In the genomic region with DNA sequence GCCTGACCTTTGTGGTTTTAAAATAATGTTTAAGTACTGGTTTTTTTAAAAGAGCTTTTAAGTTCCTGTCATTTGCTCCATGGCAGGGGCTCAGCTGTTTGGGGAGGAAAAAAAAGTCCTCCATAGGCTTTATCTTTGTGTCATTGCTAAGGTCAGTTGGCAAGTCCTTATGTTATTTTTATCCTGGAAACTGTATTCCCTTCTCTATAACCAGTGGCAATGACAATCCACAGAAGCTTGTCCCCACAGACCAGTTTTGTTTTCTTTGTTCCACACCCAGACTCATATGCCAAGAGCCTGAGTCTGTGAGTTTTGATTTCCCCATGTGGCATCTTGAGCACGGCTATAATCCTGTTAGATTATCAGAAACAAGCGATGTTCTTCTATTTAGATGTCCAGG, we compare ENCODE assay signal across 22 mouse cellular contexts. TPM values are rescaled to one million over a fixed set of nuclear protein-coding genes. Genes with fewer than 3 reads are reported as not detected.
DNase-seq lines count a peak whose midpoint lies in the region; ATAC-seq and TF ChIP-seq lines count a peak whose summit lies in the region.
"Had no signal": no experiment of that assay in that cellular context is flagged by ENCODE, and none has a peak within 500 bp of the region (broad histone marks: within the 10 kb centered on the region; RNA-seq: fewer than 3 reads in every experiment).

No protein-coding gene starts in this region.

- peak overlapping the region; percentile 13 for H3K4me2 ChIP-seq in liver, embryonic 13.5 days
- no peak overlapping the region for H3K4me2 ChIP-seq in liver, postnatal 0 days (ENCODE audit: low read depth, low read length)
- H3K4me2 ChIP-seq in heart, embryonic 14.5 days (ENCODE audit: low read length) = peak overlapping the region; percentile 37
- H3K4me2 ChIP-seq: kidney, embryonic 15.5 days; midbrain, embryonic 15.5 days; neural tube, embryonic 12.5 days had no signal

- H3K9ac ChIP-seq in heart, adult 2 months (ENCODE audit: low read depth, low read length) = no peak overlapping the region
- H3K9ac ChIP-seq in liver, embryonic 13.5 days = no peak overlapping the region
- H3K9ac ChIP-seq in liver, postnatal 0 days (replicated peaks) = no peak overlapping the region
- H3K9ac ChIP-seq in heart, embryonic 14.5 days (ENCODE audit: low read length) = peak overlapping the region; percentile 55
- H3K9ac ChIP-seq: forebrain, postnatal 0 days; kidney, embryonic 15.5 days; midbrain, embryonic 15.5 days; neural tube, embryonic 12.5 days had no signal

- H3K4me3 ChIP-seq in heart, adult 2 months = no peak overlapping the region
- H3K4me3 ChIP-seq in liver, embryonic 13.5 days (replicated peaks) = no peak overlapping the region
- no peak overlapping the region for H3K4me3 ChIP-seq in liver, postnatal 0 days (ENCODE audit: low read depth, low read length)
- no peak overlapping the region for H3K4me3 ChIP-seq in heart, embryonic 14.5 days (ENCODE audit: control insufficient read depth in 1 of 2, insufficient read depth in 1 of 2, low read depth in 1 of 2, low read length in 2 of 2)
- H3K4me3 ChIP-seq: kidney, embryonic 15.5 days; midbrain, embryonic 15.5 days; neural tube, embryonic 12.5 days had no signal

- peaks cover 14% of the 10 kb centered on the region for H3K4me1 ChIP-seq in heart, adult 2 months (ENCODE audit: control insufficient read depth, insufficient read depth, low read length)
- peaks cover 87% of the 10 kb centered on the region for H3K4me1 ChIP-seq in liver, embryonic 13.5 days (replicated peaks)
- peaks cover 28% of the 10 kb centered on the region for H3K4me1 ChIP-seq in liver, postnatal 0 days (ENCODE audit: insufficient read depth)
- peaks cover 12 to 54% of the 10 kb centered on the region in 2 experiments for H3K4me1 ChIP-seq in heart, embryonic 14.5 days (ENCODE audit: control insufficient read depth in 2 of 2, insufficient read depth in 2 of 2, low read length in 2 of 2)
- H3K4me1 ChIP-seq: neural tube, embryonic 12.5 days had no signal

- H3K27ac ChIP-seq in heart, adult 2 months = peak overlapping the region; percentile 61
- 0 out of 2 replicates have a peak overlapping the region, but pooled peaks have one; percentile 4 for H3K27ac ChIP-seq in liver, embryonic 13.5 days
- no peak overlapping the region for H3K27ac ChIP-seq in liver, postnatal 0 days (ENCODE audit: low read depth)
- H3K27ac ChIP-seq in heart, embryonic 14.5 days (replicated peaks in 1 of 2; ENCODE audit: control insufficient read depth in 1 of 2, insufficient read depth in 1 of 2, low read depth in 2 of 2, low read length in 2 of 2) = peak overlapping the region; percentile 80 to 88
- H3K27ac ChIP-seq: hindbrain, postnatal 0 days; kidney, embryonic 15.5 days; midbrain, embryonic 15.5 days; neural tube, embryonic 12.5 days had no signal

- intact Hi-C loops in heart, adult 2 months (cut with DNase I) = loop anchor here (1.0 to 5.0 kb wide), 2 partner anchors 20 to 34 kb away; no protein-coding TSS in a partner anchor
- intact Hi-C loops in heart, postnatal 25 days (cut with DNase I) = loop anchor here (5.0 kb wide), 1 partner anchor 39 kb away; no protein-coding TSS in a partner anchor

- no peaks in the 10 kb centered on the region for H3K9me3 ChIP-seq in liver, embryonic 13.5 days (replicated peaks)
- no peaks in the 10 kb centered on the region for H3K9me3 ChIP-seq in liver, postnatal 0 days (ENCODE audit: low read length)
- H3K9me3 ChIP-seq in heart, embryonic 14.5 days (ENCODE audit: control insufficient read depth, low read length) = no peaks in the 10 kb centered on the region
- H3K9me3 ChIP-seq: kidney, embryonic 15.5 days; midbrain, embryonic 15.5 days; neural tube, embryonic 12.5 days had no signal

- no peak for TF ChIP-seq EP300 in heart, adult 2 months (IDR thresholded peaks at IDR 0.05; ENCODE audit: insufficient read depth, low read depth, low read length)
- TF ChIP-seq EP300 in liver, postnatal 0 days (IDR thresholded peaks at IDR 0.05; ENCODE audit: low read depth) = no peak

- TF ChIP-seq CTCF in heart, adult 2 months (IDR thresholded peaks at IDR 0.05) = no peak
- TF ChIP-seq CTCF in liver, postnatal 0 days (IDR thresholded peaks at IDR 0.05; ENCODE audit: low read depth) = no peak

- H3K79me2 ChIP-seq in heart, adult 2 months (replicated peaks; ENCODE audit: control insufficient read depth, insufficient read depth, low read length) = 0 out of 2 replicates have a peak, but pooled peaks cover 2% of the 10 kb centered on the region

- DNase-seq in heart, adult 2 months = no peak
- DNase-seq in heart, postnatal 25 days (ENCODE audit: low spot score) = no peak
- DNase-seq in liver, embryonic 13.5 days = no peak
- no peak for DNase-seq in liver, postnatal 0 days
- DNase-seq in cerebellum, postnatal 36 days = no peak
- DNase-seq: adrenal gland, postnatal 36 days; cerebellum, adult 11-12 months; cerebellum, postnatal 10 days; forebrain, postnatal 0 days; gastrocnemius, postnatal 36 days; kidney, postnatal 36 days; lung, postnatal 4 days; retina, postnatal 1 day; right cerebral cortex, postnatal 25 days; spleen, adult 18-20 months had no signal

- 3% methylated on average over 2 of the region's 2 CpGs for WGBS in heart, adult 2 months
- WGBS in liver, embryonic 13.5 days (ENCODE audit: insufficient replicate concordance) = 72% methylated on average over 2 of the region's 2 CpGs
- 66% methylated on average over 2 of the region's 2 CpGs for WGBS in liver, postnatal 0 days (ENCODE audit: insufficient replicate concordance)
- WGBS in heart, embryonic 14.5 days = 16% methylated on average over 2 of the region's 2 CpGs

- no peak for TF ChIP-seq POLR2A in heart, adult 2 months (IDR thresholded peaks at IDR 0.05; ENCODE audit: insufficient read depth, low read depth, low read length)

- H3K27me3 ChIP-seq in heart, adult 2 months (ENCODE audit: control insufficient read depth, insufficient read depth, low read length) = no peaks in the 10 kb centered on the region
- no peaks in the 10 kb centered on the region for H3K27me3 ChIP-seq in liver, embryonic 13.5 days
- no peaks in the 10 kb centered on the region for H3K27me3 ChIP-seq in liver, postnatal 0 days (ENCODE audit: insufficient read depth, low read length)
- H3K27me3 ChIP-seq in heart, embryonic 14.5 days (ENCODE audit: control insufficient read depth, insufficient read depth, low read length) = no peaks in the 10 kb centered on the region
- H3K27me3 ChIP-seq: kidney, embryonic 15.5 days; midbrain, embryonic 15.5 days; neural tube, embryonic 12.5 days had no signal

- ATAC-seq in liver, embryonic 13.5 days (ENCODE audit: low read depth) = no peak
- ATAC-seq in liver, postnatal 0 days = no peak
- ATAC-seq in heart, embryonic 14.5 days (ENCODE audit: insufficient number of reproducible peaks, insufficient read depth, low FRiP score, low read depth) = 0 out of 2 replicates have a peak, but pooled peaks have one; percentile 54
- ATAC-seq in erythroid progenitor cell, adult 5-6 weeks (replicated peaks; ENCODE audit: low FRiP score, poor library complexity, severe bottlenecking) = no peak
- ATAC-seq: forebrain, postnatal 0 days; hindbrain, postnatal 0 days; intestine, embryonic 16.5 days; midbrain, embryonic 15.5 days had no signal

- H3K36me3 ChIP-seq in heart, adult 2 months (ENCODE audit: control insufficient read depth, insufficient read depth, low read length) = peaks cover 73% of the 10 kb centered on the region
- peaks cover 77% of the 10 kb centered on the region for H3K36me3 ChIP-seq in liver, embryonic 13.5 days
- H3K36me3 ChIP-seq in liver, postnatal 0 days (replicated peaks; ENCODE audit: insufficient read depth, low read length) = peaks cover 64% of the 10 kb centered on the region
- peaks cover 16% of the 10 kb centered on the region for H3K36me3 ChIP-seq in heart, embryonic 14.5 days (ENCODE audit: control insufficient read depth, insufficient read depth, low read length)
- H3K36me3 ChIP-seq: midbrain, embryonic 15.5 days; neural tube, embryonic 12.5 days had no signal

RNA-seq across cellular contexts. Expression of gene Cpeb4, which starts 21.6 kb away (rescaled TPM):
- 10 to 100 TPM; 83.4 to 97.3 TPM for total RNA-seq in heart, adult 2 months (2021)
- polyA plus RNA-seq in heart, adult 2 months (2012; rRNA removed) = 15.3 and 29.5 TPM in 2 replicates
- total RNA-seq in heart, postnatal 25 days (2021) = 10 to 100 TPM; 80.9 to 92.0 TPM
- 14.3 and 21.6 TPM in 2 replicates for polyA plus RNA-seq in liver, embryonic 13.5 days (2015; fragmentation: Nextera tagmentation; extraction: Ambion mirVana)
- 7.0 and 10.0 TPM in 2 replicates for polyA plus RNA-seq in liver, postnatal 0 days (2015; fragmentation: Nextera tagmentation; extraction: Ambion mirVana)
- 14.8 and 15.4 TPM in 2 replicates for polyA plus RNA-seq in heart, embryonic 14.5 days (2014; fragmentation: Nextera tagmentation; extraction: Ambion mirVana)
- 413 and 439 TPM in 2 replicates for total RNA-seq in erythroid progenitor cell, adult 5-6 weeks (2015; ENCODE audit: low replicate concordance)
- total RNA-seq in erythroid progenitor cell, adult 5-6 weeks (2017; ENCODE audit: low replicate concordance) = 229 and 303 TPM in 2 replicates
